20 mouse cellular contexts compared by ENCODE assay signal in genomic region chr5:118099870-118100478, GRCm38 (mm10). TPM values are rescaled to one million over a fixed set of nuclear protein-coding genes. Genes with fewer than 3 reads are reported as not detected.
DNase-seq lines count a peak whose midpoint lies in the region; ATAC-seq lines count a peak whose summit lies in the region.
"Had no signal": no experiment of that assay in that cellular context is flagged by ENCODE, and none has a peak within 500 bp of the region (broad histone marks: within the 10 kb centered on the region; RNA-seq: fewer than 3 reads in every experiment).

No protein-coding gene starts in this region.

- WGBS in forebrain, embryonic 15.5 days, result 40% methylated on average over 8 of the region's 8 CpGs
- WGBS in forebrain, embryonic 12.5 days, result 68% methylated on average over 8 of the region's 8 CpGs
- 63% methylated on average over 8 of the region's 8 CpGs for WGBS in neural tube, embryonic 12.5 days
- whole genome bisulfite sequencing in limb, embryonic 13.5 days, result 43% methylated on average over 8 of the region's 8 CpGs
- 56% methylated on average over 8 of the region's 8 CpGs for whole genome bisulfite sequencing in stomach, embryonic 16.5 days

- no peak overlapping the region for H3K9ac ChIP-seq in forebrain, embryonic 15.5 days (replicated peaks)
- no peak overlapping the region for H3K9ac ChIP-seq in forebrain, embryonic 12.5 days
- H3K9ac ChIP-seq in neural tube, embryonic 12.5 days, result no peak overlapping the region
- 0 out of 2 replicates have a peak overlapping the region, but pooled peaks have one; percentile 25 for H3K9ac ChIP-seq in limb, embryonic 13.5 days
- H3K9ac ChIP-seq in stomach, embryonic 16.5 days (ENCODE audit: low read length), result no peak overlapping the region
- H3K9ac ChIP-seq: embryonic facial prominence, embryonic 12.5 days; liver, embryonic 12.5 days had no signal

- no peak overlapping the region for H3K4me3 ChIP-seq in forebrain, embryonic 15.5 days
- no peak overlapping the region for H3K4me3 ChIP-seq in forebrain, embryonic 12.5 days (replicated peaks)
- no peak overlapping the region for H3K4me3 ChIP-seq in neural tube, embryonic 12.5 days
- H3K4me3 ChIP-seq in limb, embryonic 13.5 days, result no peak overlapping the region
- H3K4me3 ChIP-seq in stomach, embryonic 16.5 days (replicated peaks; ENCODE audit: low read length), result no peak overlapping the region
- H3K4me3 ChIP-seq: embryonic facial prominence, embryonic 12.5 days; erythroblast, embryonic 14.5 days; heart, embryonic 12.5 days; liver, embryonic 12.5 days had no signal

- intact Hi-C loops in heart, postnatal 10 days (cut with DNase I), result no loop called here

- DNase-seq in neural tube, embryonic 10.5 days (ENCODE audit: extremely low spot score, low spot score), result no peak
- DNase-seq in heart, postnatal 10 days, result no peak
- no peak for DNase-seq in urinary bladder, adult 18-20 months (ENCODE audit: low spot score in 2 of 2)
- DNase-seq: adrenal gland, postnatal 10 days; gastrocnemius, postnatal 10 days; heart, adult 11 months; layer of hippocampus, postnatal 36 days; lung, adult 2 months; thymus, adult 2 months had no signal

- no peak for ATAC-seq in forebrain, embryonic 15.5 days (replicated peaks)
- no peak for ATAC-seq in forebrain, embryonic 12.5 days (ENCODE audit: low FRiP score)
- ATAC-seq in neural tube, embryonic 12.5 days (ENCODE audit: low FRiP score, low read depth), result peak; percentile 25; the same call in 1 of the 2 replicates
- no peak for ATAC-seq in limb, embryonic 13.5 days (ENCODE audit: low FRiP score, low read depth)
- no peak for ATAC-seq in stomach, embryonic 16.5 days (ENCODE audit: insufficient read depth, low FRiP score)
- ATAC-seq: activated CD4-positive, CD25-positive, alpha-beta regulatory T cell, adult 4 months; liver, embryonic 12.5 days had no signal

- no peaks in the 10 kb centered on the region for H3K36me3 ChIP-seq in forebrain, embryonic 15.5 days
- H3K36me3 ChIP-seq in forebrain, embryonic 12.5 days (replicated peaks), result peaks cover 13% of the 10 kb centered on the region; the same call in 1 of the 2 replicates
- peaks cover 16% of the 10 kb centered on the region for H3K36me3 ChIP-seq in neural tube, embryonic 12.5 days
- H3K36me3 ChIP-seq in limb, embryonic 13.5 days, result peaks cover 51% of the 10 kb centered on the region
- no peaks in the 10 kb centered on the region for H3K36me3 ChIP-seq in stomach, embryonic 16.5 days (ENCODE audit: control insufficient read depth, insufficient read depth, low read length)

- H3K27me3 ChIP-seq in forebrain, embryonic 15.5 days, result no peaks in the 10 kb centered on the region
- H3K27me3 ChIP-seq in forebrain, embryonic 12.5 days, result no peaks in the 10 kb centered on the region
- H3K27me3 ChIP-seq in neural tube, embryonic 12.5 days (replicated peaks), result no peaks in the 10 kb centered on the region
- no peaks in the 10 kb centered on the region for H3K27me3 ChIP-seq in limb, embryonic 13.5 days
- no peaks in the 10 kb centered on the region for H3K27me3 ChIP-seq in stomach, embryonic 16.5 days (ENCODE audit: control insufficient read depth, insufficient read depth, low read length)
- H3K27me3 ChIP-seq: embryonic facial prominence, embryonic 12.5 days; heart, embryonic 12.5 days; liver, embryonic 12.5 days had no signal

- H3K27ac ChIP-seq in forebrain, embryonic 15.5 days (replicated peaks), result peak overlapping the region; percentile 24; the same call in 1 of the 2 replicates
- no peak overlapping the region for H3K27ac ChIP-seq in forebrain, embryonic 12.5 days
- no peak overlapping the region for H3K27ac ChIP-seq in neural tube, embryonic 12.5 days
- no peak overlapping the region for H3K27ac ChIP-seq in limb, embryonic 13.5 days
- H3K27ac ChIP-seq in stomach, embryonic 16.5 days (ENCODE audit: low read length), result peak overlapping the region; percentile 44
- H3K27ac ChIP-seq: embryonic facial prominence, embryonic 12.5 days; liver, embryonic 12.5 days had no signal

- H3K9me3 ChIP-seq in forebrain, embryonic 15.5 days, result no peaks in the 10 kb centered on the region
- H3K9me3 ChIP-seq in forebrain, embryonic 12.5 days, result no peaks in the 10 kb centered on the region
- no peaks in the 10 kb centered on the region for H3K9me3 ChIP-seq in neural tube, embryonic 12.5 days
- H3K9me3 ChIP-seq in limb, embryonic 13.5 days, result no peaks in the 10 kb centered on the region
- H3K9me3 ChIP-seq in stomach, embryonic 16.5 days (replicated peaks; ENCODE audit: control insufficient read depth, low read length), result no peaks in the 10 kb centered on the region
- H3K9me3 ChIP-seq: embryonic facial prominence, embryonic 12.5 days; G1E; heart, embryonic 12.5 days; liver, embryonic 12.5 days had no signal

- no peak overlapping the region for H3K4me2 ChIP-seq in forebrain, embryonic 15.5 days (replicated peaks)
- no peak overlapping the region for H3K4me2 ChIP-seq in forebrain, embryonic 12.5 days
- no peak overlapping the region for H3K4me2 ChIP-seq in neural tube, embryonic 12.5 days (replicated peaks)
- H3K4me2 ChIP-seq in limb, embryonic 13.5 days (replicated peaks), result no peak overlapping the region
- H3K4me2 ChIP-seq in stomach, embryonic 16.5 days (ENCODE audit: low read depth, low read length), result no peak overlapping the region
- H3K4me2 ChIP-seq: embryonic facial prominence, embryonic 12.5 days; heart, embryonic 12.5 days; liver, embryonic 12.5 days had no signal

- peaks cover 26% of the 10 kb centered on the region for H3K4me1 ChIP-seq in forebrain, embryonic 15.5 days
- peaks cover 20% of the 10 kb centered on the region for H3K4me1 ChIP-seq in forebrain, embryonic 12.5 days
- H3K4me1 ChIP-seq in neural tube, embryonic 12.5 days, result peaks cover 21% of the 10 kb centered on the region
- H3K4me1 ChIP-seq in limb, embryonic 13.5 days, result peaks cover 20% of the 10 kb centered on the region
- H3K4me1 ChIP-seq in stomach, embryonic 16.5 days (ENCODE audit: control insufficient read depth, insufficient read depth, low read length), result no peaks in the 10 kb centered on the region
- H3K4me1 ChIP-seq: embryonic facial prominence, embryonic 12.5 days had no signal

RNA-seq across cellular contexts. Expression of gene Fbxw8, which starts 55.3 kb away (rescaled TPM):
- 22.3 and 25.2 TPM in 2 replicates for polyA plus RNA-seq in forebrain, embryonic 15.5 days (2015; fragmentation: Nextera tagmentation; extraction: Ambion mirVana)
- polyA plus RNA-seq in forebrain, embryonic 12.5 days (2016; fragmentation: Nextera tagmentation; extraction: Ambion mirVana), result 41.5 and 41.7 TPM in 2 replicates
- polyA plus RNA-seq in neural tube, embryonic 12.5 days (2016; fragmentation: Nextera tagmentation; extraction: Ambion mirVana), result 38.4 and 40.4 TPM in 2 replicates
- 29.0 and 30.1 TPM in 2 replicates for polyA plus RNA-seq in limb, embryonic 13.5 days (2015; fragmentation: Nextera tagmentation; extraction: Ambion mirVana)
- polyA plus RNA-seq in stomach, embryonic 16.5 days (2015; fragmentation: Nextera tagmentation; extraction: Ambion mirVana), result 16.5 and 18.3 TPM in 2 replicates
- 10 to 100 TPM; 50.1 to 58.1 TPM for total RNA-seq in heart, postnatal 10 days (2021)

Comparison
In these comparisons a context has a peak if more than half of its experiments do, and no peak if none do; other contexts are left out.
1. H3K27ac ChIP-seq: peak in forebrain, embryonic 15.5 days (single experiment) and stomach, embryonic 16.5 days (single experiment); none in forebrain, embryonic 12.5 days (single experiment), neural tube, embryonic 12.5 days (single experiment) and limb, embryonic 13.5 days (single experiment).